Mouse (Mus musculus): ENCODE data around the gene 4933421I07Rik. TPM values are rescaled to one million over a fixed set of nuclear protein-coding genes. Genes with fewer than 3 reads are reported as not detected.

The 4933421I07Rik gene
- not detected for total RNA-seq (2022)

DNA sequence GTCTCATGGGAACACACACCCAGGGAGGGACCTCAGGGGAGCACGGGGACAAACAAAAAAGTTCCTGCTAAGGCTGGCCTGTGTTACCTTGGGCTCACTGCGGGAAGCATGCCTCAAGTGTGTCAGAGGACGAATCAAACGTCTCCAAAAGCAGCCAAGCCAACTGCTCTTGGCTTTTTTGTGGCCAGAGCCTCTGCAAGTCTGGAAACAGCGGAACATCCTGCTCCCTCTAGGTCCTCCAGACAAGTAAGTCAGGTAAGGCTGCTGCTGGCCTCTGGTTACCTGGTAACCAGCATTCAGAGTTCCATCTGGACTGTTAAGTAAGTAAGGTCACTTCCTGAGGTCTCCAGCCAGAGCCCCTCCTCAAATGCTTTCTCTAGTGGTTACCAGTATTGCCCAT lies at the start of gene 4933421I07Rik:
4933421I07Rik (minus strand) TSS at position 271 of the 400 bp plus-strand sequence.
- DNase-seq (ENCODE audit: low spot score) = no peak

DNA sequence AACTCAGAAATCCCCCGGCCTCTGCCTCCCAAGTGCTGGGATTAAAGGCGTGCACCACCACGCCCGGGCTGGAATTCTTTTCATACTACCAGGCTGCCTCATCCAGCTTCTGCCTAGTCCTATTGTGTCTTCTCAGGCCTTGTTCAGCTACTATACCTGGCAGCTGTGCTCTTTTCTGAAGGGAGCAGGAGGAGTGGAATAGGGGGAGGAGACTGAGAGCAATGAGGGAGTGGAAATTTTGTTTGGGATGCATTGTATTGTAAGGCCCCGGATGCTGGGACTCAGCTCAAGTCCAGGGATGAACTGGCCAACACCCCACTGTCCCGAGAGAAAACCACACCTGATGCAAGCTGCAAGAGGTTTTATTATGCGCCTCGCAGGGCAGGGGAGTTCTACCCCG lies 49.4 kb upstream of the 4933421I07Rik start:
- DNase-seq (ENCODE audit: low spot score) = no peak

DNA sequence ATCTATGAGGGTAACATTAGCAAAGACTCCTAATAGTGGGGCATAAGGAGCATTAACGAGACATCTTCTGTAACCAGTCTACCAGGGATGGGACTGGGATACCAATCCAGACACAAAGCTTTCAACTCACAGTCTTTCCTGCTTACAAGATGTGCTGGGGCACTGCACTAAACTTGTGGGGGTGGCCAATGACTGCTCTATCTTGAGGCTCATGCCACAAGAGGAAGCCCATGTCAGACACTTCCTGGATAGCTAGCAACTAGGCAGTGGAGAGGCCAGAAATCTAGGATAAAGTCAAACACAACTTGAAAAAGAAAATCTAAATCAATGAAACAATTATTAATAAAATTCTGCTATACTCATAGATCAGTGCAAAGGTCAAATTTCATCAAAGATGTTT lies 48.3 kb upstream of the 4933421I07Rik start:
- no peak for DNase-seq (ENCODE audit: low spot score)

DNA sequence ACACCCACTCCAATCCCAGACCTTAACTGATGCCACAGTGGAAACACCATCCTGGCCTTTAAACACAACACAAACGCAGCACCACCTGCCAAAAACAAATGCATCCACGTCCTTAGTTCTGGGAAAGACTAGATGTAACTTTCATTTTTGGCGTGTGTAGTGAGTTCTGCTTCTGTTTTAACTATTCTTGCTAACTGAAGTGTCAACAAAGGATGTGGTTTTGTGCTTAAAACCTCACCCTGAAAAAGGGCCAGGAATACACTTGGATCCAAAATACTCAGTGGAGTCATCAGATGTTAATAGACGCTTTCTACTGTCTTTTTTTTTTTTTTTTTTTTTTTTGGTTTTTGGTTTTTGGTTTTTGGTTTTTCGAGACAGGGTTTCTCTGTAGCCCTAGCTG lies 42.9 kb upstream of the 4933421I07Rik start:
- DNase-seq (ENCODE audit: low spot score) = no peak

DNA sequence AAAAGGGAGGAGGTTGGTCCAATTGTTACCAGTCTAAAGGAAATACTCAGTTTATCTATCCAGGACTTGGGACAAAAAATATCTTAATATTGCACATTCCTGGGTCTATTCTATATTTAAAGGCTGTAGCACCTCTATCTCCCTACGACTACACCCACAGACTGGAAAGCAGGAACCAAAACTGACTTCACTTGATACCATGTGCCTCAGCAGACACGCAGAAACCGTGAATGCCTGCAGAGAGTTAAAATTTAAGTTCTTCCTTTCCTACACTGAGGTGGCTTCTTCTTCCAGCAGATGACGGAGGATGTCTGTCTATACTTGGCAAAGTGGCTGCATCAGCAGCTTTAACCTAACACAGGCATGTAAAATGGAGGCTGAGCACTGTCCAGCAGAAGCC lies 42.4 kb upstream of the 4933421I07Rik start:
- no peak for DNase-seq (ENCODE audit: low spot score)

DNA sequence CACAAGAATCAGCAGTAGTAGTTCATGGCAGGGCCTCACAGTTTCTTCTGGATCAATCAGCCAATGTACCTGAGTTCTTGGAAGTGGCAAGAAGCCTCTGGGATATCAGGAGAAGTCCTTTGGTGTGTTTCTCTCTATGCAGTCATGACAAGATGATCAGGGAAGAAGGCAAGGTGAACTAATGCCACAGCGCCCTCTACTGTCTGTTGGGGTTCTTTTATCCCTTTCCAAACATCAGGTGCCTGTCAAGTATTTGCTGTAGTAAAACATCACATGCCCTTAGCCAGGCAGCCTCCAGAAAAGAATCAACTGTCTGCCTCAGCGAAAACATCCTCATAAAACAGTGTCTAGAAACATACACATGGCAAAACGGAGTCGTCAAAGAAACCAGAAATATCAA lies 6.7 kb upstream of the 4933421I07Rik start:
- no peak for DNase-seq (ENCODE audit: low spot score)

DNA sequence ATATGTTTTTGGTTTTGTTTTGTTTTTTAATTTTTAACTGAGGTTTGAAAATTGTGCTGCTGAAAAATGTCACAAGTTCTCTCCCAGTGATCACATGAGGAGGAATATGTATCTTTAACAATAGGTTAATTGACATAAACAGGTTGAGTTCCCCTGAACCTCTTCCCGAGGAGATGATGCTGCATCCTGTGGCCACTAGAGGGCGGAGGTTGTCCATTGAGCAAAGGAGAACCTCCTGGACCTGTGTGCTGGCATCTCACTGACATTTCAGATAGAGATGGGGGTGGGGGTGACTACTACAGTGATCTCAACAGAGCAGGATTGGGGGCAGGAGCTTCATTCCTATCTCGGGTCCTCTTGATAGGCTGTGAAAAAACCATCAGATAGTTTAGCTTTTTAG lies 2.7 kb upstream of the 4933421I07Rik start:
- no peak for DNase-seq (ENCODE audit: low spot score)

DNA sequence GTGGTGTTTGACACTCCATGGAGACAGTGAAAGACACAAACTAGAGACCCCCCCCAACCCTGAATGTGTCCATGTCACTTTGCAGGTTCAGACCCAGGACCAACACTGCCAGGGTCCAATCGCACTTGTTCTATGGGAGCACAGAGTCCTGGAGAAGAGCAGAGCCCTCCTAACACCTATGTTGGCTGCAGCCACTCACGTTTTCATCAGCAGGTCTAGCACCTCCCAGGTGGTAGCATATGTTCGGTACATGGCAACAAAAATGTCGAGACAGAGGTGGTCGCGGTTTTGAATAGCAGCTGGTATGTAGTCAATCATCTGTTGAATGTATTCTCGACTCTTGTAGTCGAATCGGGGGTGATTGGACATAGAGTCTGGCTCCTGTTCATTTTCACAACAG lies 568 bp downstream of the 4933421I07Rik start:
- DNase-seq (ENCODE audit: low spot score) = no peak

Other genes starting within 250 kb of the 4933421I07Rik start
- not detected for gene Vmn2r61, start 188.1 kb downstream of the 4933421I07Rik start, total RNA-seq (2022)
- gene Zfp141, start 57.6 kb upstream of the 4933421I07Rik start, total RNA-seq (2022) = 1 to 10 TPM; 4.6 to 6.5 (median 4.9) TPM
- not detected for gene Gm21028, start 130.5 kb upstream of the 4933421I07Rik start, total RNA-seq (2022)
- gene Zfp977, start 144.4 kb upstream of the 4933421I07Rik start, total RNA-seq (2022) = 1 to 10 TPM in 1 of 4 experiments, under 1 TPM in 3; 0.44 to 1.0 (median 0.79) TPM
- gene Zfp976, start 194.5 kb upstream of the 4933421I07Rik start, total RNA-seq (2022) = 1 to 10 TPM; 2.3 to 2.9 (median 2.5) TPM
- gene Zfp975, start 244.6 kb upstream of the 4933421I07Rik start, total RNA-seq (2022) = 1 to 10 TPM; 3.5 to 4.4 (median 4.2) TPM